Mouse (Mus musculus) 3134 (cell line): ENCODE data around the gene Fam110a.

Experiments
- DNase-seq: peaks from one replicate; pipeline ENCODE4 v3.0.0-alpha.2; 2011; ENCODE audit warnings: low spot score; ENCODE audit not compliant: insufficient read length; ENCODE audit errors: extremely low read depth

Gene Fam110a

DNA sequence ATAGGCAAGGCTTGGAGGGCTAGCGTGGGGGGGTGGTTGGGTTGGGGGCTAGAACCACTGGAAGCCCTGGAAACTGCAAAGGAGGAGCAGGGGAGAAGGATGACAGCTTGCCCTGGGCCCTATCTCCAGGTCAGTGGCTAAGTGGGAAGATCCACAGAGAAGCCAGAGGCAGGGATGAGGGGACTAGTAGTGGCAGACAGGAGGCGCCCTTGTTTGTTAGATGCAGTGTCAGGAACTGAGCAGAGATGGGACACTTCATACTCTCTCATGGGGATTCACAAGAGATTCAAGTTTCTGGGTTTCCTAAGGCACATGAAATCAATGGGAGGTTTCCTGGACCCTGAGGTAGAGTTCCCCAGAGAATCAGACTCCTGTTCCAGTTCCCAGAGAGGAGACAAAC lies 38.8 kb downstream of the Fam110a start:
- no peak for DNase-seq

DNA sequence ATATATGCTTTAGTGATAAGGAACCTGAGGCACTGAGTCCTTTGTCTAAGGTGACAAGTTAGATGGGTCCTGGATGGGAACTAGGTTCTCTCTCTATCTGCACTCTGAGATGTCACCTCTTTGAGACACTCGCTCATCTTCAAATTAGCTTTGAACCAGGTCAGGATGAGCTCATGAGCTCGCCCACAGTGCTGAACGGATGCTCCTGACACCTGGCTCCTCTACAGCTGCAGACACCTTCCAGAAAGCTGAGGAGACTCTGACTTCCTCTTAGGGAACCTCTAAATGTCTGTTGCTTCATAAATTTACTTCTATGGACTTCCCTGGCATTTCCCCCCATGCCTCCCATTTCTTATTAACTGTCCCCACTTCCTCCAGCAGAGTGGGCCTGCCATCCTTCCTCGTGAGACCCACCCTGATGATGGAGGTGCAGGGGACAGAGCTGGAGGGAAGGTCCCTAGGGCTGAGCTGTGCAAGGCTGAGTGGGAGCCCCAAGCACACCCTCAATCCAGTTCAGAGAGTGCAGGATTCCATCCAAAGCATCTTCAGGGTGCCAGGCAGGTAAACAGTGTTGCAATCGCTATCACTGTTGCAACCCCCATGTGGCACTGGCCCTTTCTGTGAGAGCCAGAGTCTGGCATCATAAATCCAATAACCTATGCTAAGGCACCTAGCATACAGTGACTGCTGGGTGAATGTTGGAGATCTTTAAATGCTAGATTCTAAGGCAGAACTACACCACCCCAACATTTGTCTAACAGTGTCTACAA lies 40.2 kb downstream of the Fam110a start:
- no peak for DNase-seq

DNA sequence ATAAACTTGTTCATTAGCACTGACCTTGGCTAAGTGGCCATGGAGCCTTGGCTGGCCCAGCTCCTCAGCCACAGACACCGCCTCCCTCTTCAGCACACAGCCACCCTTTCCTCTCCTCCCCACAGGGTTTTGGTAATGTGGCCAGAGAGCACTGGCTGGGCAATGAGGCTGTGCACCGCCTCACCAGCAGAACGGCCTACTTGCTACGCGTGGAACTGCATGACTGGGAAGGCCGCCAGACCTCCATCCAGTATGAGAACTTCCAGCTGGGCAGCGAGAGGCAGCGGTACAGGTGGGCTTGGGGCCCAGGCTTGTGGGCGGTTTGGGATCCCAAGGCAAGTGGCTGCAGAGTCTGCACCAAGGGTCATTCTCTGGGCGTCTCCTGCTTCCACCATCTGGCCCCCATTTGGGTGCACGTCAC lies 41.2 kb downstream of the Fam110a start:
- DNase-seq = no peak

DNA sequence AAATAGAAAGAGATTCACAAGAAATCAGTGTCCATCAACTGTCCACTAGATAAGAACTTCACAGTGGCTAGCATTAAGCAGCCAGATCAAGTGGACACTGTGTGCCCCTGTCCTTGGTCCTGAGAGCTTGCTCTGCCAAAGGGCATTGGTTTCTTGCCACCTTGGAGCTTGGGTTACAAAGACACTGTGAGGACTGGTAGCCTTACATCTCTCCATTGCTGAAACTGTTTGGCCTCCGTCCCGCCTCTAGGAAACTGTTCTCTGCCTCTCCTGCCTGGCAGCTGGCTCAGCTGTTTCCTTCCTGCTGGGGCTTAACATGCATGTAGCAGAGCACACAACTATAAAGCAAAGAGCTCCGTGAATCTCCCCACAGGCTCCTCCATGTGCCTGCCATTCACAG lies 42.1 kb downstream of the Fam110a start:
- DNase-seq = no peak

DNA sequence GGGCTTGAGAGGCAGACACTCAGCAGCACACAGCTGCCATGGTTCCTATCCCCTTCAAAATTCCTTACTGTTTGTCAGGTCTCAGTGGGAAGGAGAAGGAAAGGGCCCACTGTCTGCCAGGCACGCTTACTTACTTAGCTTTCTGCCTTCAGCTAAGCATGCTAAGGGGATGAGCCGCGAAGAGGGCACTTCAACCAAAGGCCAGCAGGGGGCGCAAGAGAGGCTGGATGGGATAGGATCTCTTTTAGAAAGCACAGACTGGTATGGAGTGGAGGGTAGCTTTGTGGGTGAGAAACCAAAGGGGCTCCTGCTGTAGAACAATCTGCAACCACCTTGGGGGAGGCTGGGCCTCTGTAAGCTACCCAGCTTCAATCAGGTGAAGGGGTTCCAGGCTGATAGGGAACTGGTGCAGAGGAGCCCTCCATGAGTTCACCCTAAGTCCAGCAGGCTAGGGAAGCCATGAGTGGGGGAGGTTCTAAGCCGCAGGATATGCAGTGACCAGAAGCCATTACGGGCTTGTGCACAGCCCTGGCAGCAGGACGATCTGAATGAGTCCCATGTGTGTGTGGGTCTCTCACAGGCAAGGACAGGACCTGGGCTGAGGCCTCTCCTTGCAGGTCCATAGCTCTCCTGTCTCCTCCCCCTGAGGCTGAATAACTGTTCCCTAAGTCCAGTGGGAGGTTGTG lies 49.5 kb downstream of the Fam110a start:
- peak; percentile 55 for DNase-seq

DNA sequence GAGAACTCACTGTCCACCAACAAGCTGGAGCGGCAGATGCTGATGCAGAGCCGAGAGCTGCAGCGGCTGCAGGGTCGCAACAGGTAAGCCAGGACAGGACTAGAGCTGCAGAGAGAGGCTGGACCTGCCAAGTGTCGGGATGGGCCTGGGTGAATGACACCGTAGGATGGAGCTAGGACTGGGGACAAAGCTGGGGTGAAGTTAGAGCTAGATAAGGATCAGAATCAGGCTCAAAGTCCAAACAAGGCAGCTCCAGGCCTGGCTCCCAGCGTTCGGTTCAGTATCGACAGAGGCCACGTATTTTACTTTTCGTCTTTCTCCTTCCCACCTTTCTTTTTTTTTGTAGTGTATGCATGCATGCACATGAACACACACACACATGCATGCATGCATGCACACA lies 52.9 kb downstream of the Fam110a start:
- DNase-seq = no peak

DNA sequence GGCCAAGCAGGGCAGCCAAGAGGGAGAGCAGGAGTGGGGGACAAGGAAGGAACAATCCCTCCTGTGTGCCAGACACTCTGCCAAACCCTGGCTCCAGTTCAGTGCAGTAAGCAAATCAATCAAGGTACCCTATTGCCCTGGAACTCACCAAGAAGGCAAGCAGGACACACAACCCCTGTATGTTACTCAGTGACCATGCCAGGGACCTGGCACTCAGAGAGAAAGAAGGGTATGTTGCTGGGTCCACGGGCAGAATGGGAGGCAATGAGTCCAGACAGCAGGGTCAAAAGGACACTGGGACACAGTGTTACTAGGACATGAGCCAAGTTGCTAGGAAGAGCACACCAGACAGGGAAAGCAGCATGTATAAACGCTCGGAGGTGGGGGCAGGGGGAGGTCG lies 54.3 kb downstream of the Fam110a start:
- DNase-seq = no peak

DNA sequence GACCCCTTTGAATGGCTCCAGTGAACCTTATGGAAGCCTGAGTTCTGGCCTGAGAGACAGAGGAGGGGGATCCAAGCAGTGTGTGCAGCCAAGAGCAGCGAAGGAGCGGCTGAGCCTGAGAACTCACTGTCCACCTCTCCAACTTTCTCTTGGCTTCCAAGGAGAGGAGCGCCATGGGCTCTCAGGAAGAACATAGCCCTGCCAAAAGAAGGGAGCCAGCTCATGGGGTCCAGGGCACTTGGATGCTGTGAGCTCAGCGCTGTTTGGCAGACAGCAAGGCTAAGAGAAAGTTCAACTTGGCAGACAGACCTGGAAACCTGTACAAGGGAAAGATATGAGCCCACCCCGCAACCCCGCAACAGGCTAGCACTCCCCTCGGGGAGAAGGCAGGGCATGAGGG lies 55.7 kb downstream of the Fam110a start:
- no peak for DNase-seq

DNA sequence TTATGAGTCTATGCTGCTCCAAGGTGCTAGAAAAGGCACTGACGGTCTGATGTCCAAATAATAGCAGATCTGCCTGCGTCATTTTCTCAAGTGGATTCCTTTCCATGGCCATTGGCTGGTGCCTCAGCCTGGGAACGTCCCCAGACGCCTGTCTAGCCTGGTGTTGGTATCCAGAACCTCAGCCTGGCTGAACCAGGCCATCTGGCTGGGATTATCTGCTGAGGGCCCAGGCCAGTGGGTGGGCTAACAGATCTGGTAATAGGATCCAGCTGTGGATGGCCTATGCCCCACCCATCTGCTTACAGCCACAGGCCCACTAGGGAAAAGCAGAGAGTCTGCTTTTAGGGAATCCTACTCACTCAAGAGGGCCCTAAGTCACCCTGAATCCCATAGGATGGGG lies 58.4 kb downstream of the Fam110a start:
- DNase-seq = no peak

GRCm38 (mm10) chr2:151921068-151921467 lies 59.0 kb downstream of the Fam110a start:
- no peak for DNase-seq
